Mouse (Mus musculus) thymus, postnatal 10 days (tissue): ENCODE results near the gene Nphp3.

ENCODE experiments used
- DNase-seq, 2 experiments: peaks; one replicate each; pipeline ENCODE4 v3.0.0; 2021; ENCODE audit warnings: low spot score in 2 of 2

The Nphp3 gene

DNA sequence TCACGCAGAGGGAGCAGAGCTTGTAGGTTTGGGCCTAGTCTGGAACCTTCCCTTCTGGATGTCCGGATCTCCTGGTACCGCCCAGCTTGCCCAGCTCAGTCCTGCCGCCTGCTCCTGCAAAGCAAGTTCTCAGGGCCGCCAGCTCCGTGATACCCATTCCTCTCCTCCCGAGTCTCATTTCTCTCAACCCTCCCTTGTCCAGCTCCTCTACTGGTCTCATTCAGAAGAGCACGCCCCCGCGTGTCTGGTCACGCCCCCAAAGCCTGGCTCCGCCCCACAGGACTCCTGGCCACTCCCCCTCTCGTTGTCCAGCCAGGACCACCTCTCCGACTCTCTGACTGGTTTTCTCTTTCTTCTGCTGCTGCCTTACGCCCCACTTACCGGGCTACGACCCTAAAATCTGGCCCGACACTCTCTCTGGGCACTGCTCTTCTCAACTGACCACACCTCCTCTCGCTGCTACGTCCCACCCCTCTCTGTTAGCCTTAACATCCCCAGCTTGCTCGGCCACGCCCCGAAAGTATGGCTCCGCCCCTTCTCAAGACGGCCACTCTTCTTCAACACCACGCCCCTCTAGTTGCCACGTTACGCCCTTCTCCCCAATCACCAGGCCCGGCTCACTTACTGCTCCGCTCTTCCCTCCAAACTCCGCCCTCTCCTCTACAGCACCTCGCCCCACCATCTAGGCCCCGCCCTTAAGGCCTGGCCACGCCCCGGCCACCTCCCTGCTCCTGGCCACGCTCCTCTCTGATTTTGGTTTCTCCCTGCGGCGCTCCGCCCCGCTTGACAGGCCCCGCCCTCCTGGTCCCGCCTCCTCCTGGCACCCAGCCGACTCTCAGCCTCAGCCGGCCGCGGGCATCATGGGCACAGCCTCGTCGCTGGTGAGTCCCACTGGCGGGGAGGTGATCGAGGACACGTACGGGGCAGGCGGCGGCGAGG lies at the start of gene Nphp3:
Gene Nphp3 (plus strand): TSS at position 624 of the 939 bp plus-strand sequence.
- DNase-seq, result peak; percentile 94

DNA sequence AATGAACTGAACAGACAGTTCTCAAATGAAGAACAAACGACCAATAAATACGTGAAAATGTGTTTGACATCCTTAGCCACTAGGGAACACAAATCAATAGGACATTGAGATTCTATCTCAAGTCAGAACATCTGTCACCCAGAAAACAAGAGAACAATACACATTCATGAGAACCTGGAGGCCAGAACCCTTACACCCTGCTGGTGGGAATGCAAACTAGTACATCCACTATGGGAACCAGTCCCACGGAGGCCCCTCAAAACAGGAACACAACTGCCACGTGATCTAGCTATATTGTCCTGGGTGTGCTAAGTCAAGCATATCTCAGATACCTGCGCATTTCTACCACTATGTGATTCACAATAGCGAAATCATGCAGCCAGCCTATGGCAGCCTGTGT lies 43.6 kb upstream of the Nphp3 start:
- no peak for DNase-seq

DNA sequence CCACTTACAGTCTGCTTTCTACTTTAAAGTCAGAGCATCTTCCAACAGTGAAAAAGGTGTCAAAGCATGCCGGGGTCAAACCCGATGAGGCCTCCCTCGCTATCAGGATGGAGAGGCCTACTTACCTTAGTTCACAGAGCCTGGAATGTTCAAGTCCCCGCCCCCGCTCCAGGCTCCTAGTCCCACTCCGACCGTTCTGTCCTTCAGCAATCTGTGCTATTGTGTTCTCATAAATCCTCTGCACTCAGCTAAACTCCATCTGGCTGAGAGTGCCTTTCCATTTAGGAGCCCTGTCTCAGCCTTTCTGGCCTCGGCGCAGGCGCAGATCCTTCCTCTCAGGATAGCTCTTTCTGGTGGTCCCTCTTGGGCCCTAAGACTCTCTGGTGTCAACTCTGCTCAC lies 42.4 kb upstream of the Nphp3 start:
- DNase-seq, result no peak

DNA sequence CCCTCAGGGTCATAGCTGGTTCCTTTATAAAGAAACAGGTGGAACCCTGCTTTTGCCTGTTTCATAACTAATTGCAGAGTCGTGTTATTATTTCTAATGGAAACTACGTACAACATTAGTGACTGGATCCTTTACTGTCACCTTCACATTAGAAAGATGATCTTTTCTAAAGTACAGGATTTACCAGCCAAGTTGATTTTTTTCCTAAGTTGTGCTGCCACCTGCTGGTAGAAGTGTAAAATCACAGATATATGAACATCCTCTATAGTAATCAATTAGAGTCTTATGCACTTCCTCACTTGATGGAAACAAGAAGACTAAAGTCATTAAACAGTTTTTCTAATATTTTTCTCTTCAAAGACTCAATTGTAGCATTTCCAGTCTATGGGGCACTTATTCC lies 5.8 kb upstream of the Nphp3 start:
- peak in 1 of 2 experiments; percentile 52 for DNase-seq

DNA sequence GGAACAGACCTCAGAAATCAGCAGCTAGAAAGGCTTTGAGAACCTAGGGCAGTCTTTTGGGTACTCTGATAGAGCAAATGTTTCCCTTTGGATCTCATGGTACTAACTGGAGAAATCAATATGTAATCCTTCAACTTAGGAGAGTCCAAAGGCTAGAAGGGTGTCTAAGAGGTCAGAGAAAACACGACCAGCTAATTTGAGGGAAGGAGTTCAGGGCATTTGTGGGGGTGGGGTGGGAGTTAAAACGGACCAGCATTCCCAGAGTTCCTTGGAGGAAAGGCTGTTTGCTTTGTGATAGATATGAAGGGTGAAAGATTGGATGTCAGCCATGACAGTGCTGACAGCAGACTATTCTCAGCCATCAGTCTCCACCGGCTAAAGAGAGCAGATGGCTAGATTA lies 1.7 kb upstream of the Nphp3 start:
- DNase-seq, result no peak

DNA sequence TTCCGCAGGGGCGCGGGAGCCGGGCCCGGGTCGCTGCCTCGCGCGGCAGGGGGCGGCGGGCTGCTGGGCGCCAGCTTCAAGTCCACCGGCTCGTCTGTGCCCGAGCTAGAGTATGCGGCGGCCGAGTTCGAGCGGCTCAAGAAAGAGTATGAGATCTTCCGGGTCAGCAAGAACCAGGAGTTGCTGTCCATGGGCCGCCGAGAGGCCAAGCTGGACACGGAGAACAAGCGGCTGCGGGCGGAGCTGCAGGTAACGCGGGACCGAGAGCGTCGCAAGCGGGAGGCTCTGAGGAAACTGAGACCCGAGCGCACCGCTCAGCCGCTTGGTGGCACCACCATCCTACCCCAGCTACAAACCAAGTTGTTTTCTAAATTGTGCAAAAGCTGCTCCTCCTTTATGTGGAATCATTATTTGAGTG lies 578 bp downstream of the Nphp3 start:
- DNase-seq, result peak; percentile 50 to 67

DNA sequence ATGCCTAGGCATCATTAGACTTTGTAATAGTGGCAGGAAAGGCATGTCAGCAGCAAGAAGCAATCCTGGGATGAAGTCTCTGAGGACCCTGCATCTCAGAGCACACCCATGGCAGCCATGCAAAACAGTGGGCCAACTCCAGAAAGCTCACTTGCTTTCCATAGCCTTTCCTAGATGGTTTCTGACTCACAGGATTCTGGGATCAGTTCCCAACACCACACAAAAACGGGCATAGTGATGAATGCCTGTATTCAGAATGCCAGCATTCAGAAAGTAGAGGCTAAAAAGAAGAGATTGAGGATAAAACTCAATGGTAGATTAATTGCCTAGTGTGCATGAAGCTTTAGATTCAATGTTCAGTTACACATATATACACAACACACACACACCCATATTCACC lies 12.2 kb downstream of the Nphp3 start:
- no peak for DNase-seq

DNA sequence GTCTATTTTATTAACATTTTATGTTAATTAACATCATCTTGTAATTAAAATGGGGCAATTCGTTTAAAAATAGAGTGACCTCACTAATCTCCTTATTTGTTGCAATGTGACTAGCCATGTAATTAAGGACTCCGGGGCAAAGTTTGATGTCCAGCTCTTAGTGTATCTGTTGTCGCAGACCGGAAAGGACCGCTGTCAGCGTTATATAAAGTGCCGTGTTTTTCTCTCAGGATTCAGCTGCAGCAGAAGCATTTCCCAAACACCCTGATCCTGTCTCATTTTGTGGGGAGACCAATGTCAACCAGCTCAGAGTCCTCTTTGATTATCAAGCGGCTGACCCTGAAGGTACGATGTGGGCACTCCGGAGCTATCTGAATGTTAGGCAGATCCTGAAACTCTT lies 18.7 kb downstream of the Nphp3 start:
- no peak for DNase-seq

DNA sequence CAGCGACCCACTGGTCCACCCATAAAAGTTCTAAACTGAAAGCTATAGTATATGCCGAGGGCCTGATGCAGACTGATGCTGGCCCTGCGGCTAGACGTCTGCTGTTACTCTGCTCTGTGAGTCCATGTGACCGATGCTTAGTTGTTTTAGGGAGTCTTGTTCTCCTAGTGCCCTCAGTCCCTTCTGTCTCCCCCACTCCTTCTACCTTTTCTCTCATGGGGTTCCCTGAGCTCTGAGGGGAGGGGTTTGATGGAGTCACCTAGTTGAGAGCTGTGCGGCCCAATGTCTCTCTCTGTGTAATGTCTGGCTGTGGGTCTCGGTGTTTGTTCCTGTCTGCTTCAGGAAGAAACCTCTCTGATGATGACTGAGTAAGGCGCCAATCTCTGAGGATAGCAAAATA lies 24.8 kb downstream of the Nphp3 start:
- DNase-seq, result no peak

DNA sequence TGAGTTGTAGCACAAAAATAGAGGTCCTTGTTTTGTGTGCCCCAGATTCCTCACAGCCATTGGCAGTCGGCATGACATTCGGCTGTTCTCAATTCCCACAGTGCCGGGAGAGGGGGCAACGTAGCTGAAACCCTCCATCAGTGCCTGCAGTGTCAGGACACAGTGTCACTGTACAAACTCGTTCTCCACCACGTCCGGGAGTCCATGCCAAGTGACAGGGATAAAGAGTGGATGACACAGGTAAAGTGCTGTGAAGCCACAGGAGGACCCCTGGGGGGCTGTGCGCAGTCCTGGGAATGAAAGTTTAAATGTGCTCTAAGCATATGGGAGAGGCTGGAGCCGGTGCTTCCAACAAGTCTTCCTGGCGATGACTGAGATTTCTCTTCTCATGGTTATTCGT lies 27.5 kb downstream of the Nphp3 start:
- DNase-seq, result no peak

DNA sequence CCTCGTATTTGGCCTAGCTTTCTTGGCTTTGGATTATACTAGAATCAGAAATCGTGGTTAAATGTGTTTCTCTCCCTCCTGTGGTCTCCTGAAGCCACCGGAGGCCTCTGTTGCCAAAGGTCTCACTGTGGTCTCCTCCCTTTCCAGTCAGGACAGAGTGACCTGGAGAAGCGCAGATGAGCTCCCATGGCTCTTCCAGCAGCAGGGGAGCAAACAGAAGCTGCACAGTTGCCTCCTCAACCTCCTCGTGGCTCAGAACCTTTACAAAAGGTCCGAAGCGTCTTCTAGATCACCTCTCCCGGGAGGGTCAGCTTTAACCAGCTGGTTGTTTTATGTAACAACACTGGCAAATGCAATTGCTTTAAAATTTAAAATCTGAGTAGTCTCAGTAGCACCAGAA lies 31.9 kb downstream of the Nphp3 start:
- DNase-seq, result no peak

DNA sequence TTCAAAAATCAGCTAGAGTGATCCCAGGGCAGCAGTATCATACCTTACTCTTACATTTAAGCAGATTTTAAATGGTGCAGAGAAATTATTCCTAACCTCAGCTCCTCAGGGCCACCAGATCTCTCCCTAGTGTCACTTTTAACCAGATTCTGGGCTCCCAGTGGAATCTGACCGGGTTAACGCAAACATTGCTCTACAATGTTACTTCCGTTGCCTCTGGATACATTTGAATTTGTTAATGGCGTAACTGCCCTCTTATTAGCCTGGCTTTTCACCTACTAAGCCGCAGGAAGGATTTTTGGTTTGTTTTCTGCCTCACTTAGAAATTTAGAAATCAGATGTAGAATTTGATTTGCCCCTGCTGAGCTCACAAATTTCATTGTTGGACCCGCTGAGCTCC lies 32.4 kb downstream of the Nphp3 start:
- no peak for DNase-seq

DNA sequence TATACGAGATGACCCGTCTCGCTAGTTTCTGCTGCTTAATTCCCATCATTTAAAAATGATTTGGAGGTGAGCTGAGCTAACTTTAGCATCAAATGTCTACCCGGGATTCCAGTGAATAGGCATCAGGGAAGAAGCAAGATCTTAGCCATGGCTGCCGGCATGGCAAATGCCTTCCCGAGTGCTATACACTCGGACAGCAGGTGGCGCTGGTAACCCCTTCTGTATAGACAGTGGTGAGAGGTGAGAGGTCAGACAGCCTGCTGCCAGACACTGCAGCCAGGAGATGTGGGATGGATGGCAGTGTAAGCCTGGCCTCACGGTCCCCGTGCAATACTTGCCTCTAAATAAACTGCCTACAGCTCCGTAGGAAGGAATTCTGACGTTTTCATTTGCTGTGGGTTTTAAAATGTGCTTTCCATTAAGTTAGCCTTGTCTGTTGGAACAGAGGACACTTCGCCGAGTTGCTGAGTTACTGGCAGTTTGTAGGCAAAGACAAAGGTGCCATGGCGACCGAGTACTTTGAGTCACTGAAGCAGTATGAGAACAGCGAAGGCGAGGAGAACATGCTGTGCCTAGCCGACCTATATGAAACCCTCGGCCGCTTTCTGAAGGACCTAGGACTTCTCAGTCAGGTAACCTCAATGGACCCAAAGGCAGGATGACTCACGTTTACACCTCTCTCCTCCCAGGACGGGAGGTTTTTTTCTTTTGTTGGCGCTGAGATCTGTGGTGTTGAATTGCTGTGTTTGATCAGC lies 33.1 kb downstream of the Nphp3 start:
- DNase-seq, result peak; percentile 42 to 73

DNA sequence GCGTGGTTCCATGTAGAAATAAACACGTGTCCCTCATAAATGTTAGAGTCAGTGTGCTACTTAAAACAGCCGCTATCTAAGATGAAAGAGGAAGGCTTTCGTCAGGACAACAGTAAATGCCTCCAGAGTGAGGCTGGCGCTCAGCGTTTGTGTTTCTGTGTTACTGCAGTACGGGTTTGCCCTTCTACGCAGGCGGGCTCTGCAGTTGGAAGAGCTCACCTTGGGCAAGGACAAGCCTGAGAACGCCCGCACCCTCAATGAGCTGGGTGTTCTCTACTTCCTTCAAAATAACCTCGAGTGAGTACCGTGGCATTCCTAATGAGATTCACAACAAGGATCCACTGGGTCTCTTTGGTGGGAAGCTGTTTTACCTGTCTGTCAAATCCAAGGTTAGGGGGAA lies 35.9 kb downstream of the Nphp3 start:
- no peak for DNase-seq

DNA sequence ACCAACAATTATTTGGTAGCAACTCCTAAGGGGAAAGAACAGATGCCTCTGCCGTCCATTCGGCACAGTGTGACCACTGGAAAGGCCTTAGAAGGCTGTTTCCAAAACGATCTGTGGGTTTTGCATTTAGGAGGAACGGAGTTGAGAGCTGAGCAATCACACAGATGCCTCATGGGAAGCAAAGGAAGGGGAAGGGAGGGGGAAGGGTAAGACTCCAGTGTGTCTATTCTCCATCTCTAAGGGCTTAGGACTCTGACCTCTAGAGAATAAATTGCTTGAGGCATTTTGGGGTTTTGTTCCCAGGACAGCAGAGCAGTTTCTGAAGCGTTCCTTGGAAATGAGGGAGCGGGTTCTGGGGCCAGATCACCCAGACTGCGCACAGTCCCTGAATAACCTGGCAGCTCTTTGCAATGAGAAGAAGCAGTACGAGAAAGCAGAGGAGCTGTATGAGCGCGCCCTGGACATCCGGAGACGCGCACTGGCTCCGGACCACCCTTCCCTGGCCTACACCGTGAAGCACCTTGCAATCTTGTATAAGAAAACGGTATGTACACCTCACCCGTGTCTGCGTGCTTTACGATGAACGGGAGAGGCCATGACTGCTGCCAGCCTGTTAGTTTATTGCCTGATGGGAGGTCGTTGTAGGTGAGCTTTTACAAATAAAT lies 36.8 kb downstream of the Nphp3 start:
- no peak for DNase-seq

DNA sequence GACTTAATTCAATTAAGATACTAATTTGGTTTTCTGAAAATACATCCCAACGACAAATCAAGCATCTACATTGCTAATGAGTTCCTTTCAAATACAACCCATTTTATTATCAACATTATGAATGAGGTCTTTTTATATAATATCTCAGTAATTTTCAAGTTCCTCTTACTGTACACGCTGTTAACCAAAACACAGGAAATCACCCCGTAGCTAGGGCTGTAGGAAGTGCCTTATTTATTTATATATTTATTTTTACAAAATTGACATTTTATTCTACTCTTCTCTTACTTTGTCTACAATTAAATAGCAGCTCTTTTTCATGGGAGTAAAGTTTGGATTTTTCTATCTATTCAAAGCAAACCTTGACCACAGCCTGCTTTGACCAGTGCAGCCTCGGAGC lies 37.4 kb downstream of the Nphp3 start:
- no peak for DNase-seq

DNA sequence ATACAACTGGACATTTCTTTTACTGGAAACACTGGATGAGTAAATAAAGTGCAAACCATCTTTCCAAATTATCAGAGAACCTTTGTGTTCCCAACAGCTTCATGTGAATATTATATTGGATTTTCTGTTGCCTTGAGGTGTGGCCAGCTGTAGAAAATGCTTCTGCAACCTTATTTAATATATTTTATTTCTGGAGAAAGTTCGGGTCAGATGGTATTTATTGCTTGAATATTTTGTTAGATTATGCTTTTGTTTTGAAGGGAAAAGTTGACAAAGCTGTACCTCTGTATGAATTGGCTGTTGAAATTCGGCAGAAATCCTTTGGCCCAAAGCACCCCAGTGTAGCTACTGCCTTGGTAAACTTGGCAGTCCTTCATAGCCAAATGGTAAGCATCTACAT lies 38.0 kb downstream of the Nphp3 start, which contains the start of gene Gm28305:
Gene Gm28305 (plus strand): TSS at position 301 of the 400 bp plus-strand sequence.
- DNase-seq, result no peak

DNA sequence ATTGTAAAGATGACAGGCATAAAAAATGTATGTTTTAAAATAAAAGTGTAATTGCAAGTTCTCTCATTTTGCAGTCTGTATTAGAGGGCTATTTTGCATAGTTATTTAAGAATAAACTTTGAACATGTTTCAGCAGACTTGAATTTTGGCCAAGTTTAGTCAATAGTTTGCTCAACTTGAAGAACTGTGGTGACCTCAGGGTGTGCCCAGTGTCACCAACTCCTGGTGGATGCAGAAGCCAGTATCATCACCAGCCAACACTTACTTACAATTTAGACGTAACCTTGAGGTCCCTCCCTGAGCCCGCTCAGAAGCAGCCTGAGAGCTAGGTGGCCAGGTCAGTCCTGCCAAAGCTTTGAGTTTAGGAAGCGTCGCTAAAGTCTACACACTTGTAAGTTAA lies 41.3 kb downstream of the Nphp3 start:
- DNase-seq, result no peak

DNA sequence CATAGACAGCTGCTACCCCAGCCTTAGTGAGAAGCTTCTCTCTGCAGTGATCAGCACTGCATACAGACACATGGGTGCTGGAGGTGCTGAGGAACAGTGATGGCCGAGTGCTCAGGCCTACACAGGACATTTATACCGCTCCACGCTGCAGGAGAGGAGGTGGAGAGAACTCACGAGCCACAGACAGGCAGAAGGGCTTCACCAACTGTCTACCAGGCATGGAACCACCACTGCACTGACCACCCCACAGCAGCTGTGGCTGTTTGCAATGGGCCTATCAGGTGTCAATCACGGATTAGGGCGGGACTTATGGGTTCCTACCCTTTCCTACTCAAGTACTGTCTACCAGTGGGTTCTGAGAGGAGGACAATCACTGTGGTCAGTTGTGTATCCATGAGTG lies 48.7 kb downstream of the Nphp3 start:
- DNase-seq, result no peak

DNA sequence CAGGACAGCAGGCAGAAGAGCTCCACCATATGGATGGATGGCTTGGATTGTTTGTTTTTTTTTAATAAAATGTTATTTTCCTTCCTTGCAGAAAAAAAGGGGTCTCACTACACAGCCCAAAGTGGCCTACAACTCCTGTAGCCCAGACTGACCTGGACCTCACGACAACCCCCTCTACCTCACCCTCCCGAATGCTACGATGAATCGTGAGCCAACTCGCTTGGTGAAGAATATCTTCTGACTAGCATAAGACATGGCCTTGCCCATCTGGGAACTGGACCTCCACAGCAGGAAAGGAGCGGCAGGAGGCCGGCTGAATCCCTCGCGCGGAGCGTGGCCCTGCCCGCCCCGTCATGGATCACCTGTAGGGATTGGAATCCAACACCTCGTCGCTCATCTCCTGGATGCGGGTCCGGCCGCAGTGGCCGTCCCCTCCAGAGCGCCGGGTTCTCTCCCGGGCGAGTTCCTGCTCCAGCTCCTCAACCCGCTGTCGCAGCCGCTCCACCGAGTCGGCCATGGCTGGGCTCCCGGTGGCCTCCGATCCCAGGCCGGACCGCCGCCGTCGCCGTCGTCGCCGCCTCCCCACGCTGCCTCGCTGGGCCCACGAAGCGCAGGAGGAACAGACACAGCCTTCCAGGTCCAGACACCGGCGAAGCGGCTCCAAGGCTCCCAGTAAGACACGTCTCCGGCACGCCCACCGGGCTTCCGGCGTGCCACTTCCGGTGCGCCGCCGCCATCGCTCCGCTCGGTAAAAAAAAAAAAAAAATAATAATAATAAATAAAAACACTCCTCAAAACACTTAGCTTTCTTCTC lies 60.3 kb downstream of the Nphp3 start, which contains the start of gene Uba5:
Gene Uba5 (minus strand): TSS at position 705 of the 814 bp plus-strand sequence.
- DNase-seq, result peak; percentile 61 to 67

DNA sequence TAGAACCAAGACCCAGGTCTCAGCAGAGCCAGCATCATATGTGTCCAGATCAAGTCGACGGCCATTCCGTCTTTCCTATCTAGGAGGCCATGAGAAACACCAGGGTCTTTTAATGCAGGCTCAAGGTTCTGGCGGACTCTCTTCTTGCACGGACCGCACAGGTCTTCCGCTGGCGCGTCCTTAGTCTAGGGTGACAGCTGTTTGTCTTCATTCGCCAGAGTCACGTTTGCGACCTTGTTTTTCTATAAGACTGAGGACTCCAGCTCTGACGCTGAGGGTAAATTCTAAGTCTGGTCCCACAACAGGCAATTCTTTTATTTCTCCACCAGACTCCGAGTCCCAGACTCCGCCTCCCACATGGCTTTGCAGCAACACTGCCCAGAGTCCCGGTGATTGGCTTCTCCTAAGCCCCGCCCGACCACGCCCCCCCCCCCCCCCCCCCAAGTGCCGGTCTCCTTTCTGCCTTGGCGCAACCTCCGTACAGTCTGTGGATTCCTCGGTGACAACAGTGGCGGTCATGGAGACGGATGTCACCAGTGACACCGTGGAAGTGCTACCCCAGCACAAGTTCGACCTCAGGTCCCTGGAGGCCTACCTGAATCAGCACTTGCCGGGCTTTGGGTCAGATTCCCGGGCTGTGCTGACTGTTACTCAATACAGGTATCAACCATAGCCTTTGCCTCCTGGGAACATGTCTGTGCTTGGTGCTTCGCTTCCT lies 61.1 kb downstream of the Nphp3 start, which contains the start of gene Acad11:
Gene Acad11 (plus strand): TSS at position 134 of the 718 bp plus-strand sequence.
- peak; percentile 62 to 72 for DNase-seq
